Mouse (Mus musculus): ENCODE measurements around the gene Pinlyp. TPM values are rescaled to one million over a fixed set of nuclear protein-coding genes. Genes with fewer than 3 reads are reported as not detected.
"Not testable (repeated sequence)": the region's sequence is repeated elsewhere in the genome, so short reads cannot be mapped to it uniquely, and the experiment has no call there.

Gene Pinlyp
- total RNA-seq, 2 experiments from 2014 or later = not detected

- no peak for DNase-seq (ENCODE audit: low spot score)
These were observed 20.1 kb downstream of the Pinlyp start for GRCm38 (mm10) chr7:24525686-24526420.

GRCm38 (mm10) chr7:24524978-24525377, 20.9 kb downstream of the Pinlyp start:
- DNase-seq (ENCODE audit: low spot score) = no peak

GRCm38 (mm10) chr7:24523723-24524122, 22.2 kb downstream of the Pinlyp start:
- DNase-seq (ENCODE audit: low spot score) = no peak

GRCm38 (mm10) chr7:24522805-24523204, 23.1 kb downstream of the Pinlyp start:
- no peak for DNase-seq (ENCODE audit: low spot score)

GRCm38 (mm10) chr7:24520054-24520453, 25.9 kb downstream of the Pinlyp start:
- DNase-seq (ENCODE audit: low spot score) = not testable (repeated sequence)

- no peak for DNase-seq (ENCODE audit: low spot score)
These were observed 26.8 kb downstream of the Pinlyp start for GRCm38 (mm10) chr7:24519130-24519529.

GRCm38 (mm10) chr7:24517654-24518053, 28.3 kb downstream of the Pinlyp start:
- DNase-seq (ENCODE audit: low spot score) = no peak

- DNase-seq (ENCODE audit: low spot score) = no peak
These were observed 28.8 kb downstream of the Pinlyp start for GRCm38 (mm10) chr7:24517077-24517476.

- DNase-seq (ENCODE audit: low spot score) = not testable (repeated sequence)
These were observed 29.6 kb downstream of the Pinlyp start for GRCm38 (mm10) chr7:24516319-24516718.

GRCm38 (mm10) chr7:24512355-24512754, 33.6 kb downstream of the Pinlyp start, which contains the start of gene AC161166.1:
TSS of gene AC161166.1 (minus strand) at chr7:24512455.
- no peak for DNase-seq (ENCODE audit: low spot score)

GRCm38 (mm10) chr7:24507726-24508114, 38.2 kb downstream of the Pinlyp start:
- no peak for DNase-seq (ENCODE audit: low spot score)

- peak; percentile 86 for DNase-seq (ENCODE audit: low spot score)
These were observed 38.8 kb downstream of the Pinlyp start, which contains the start of gene Zfp428 for GRCm38 (mm10) chr7:24506838-24507725. TSS of gene Zfp428 (plus strand) at chr7:24507006.

- peak; percentile 44 for DNase-seq (ENCODE audit: low spot score)
These were observed 39.5 kb downstream of the Pinlyp start for GRCm38 (mm10) chr7:24506476-24506837.

GRCm38 (mm10) chr7:24506065-24506459, 39.9 kb downstream of the Pinlyp start:
- no peak for DNase-seq (ENCODE audit: low spot score)

- no peak for DNase-seq (ENCODE audit: low spot score)
These were observed 40.4 kb downstream of the Pinlyp start for GRCm38 (mm10) chr7:24505447-24506064.

GRCm38 (mm10) chr7:24504868-24505267, 41.0 kb downstream of the Pinlyp start:
- no peak for DNase-seq (ENCODE audit: low spot score)

- DNase-seq (ENCODE audit: low spot score) = no peak
These were observed 41.9 kb downstream of the Pinlyp start for GRCm38 (mm10) chr7:24504004-24504403.

- no peak for DNase-seq (ENCODE audit: low spot score)
These were observed 44.4 kb downstream of the Pinlyp start for GRCm38 (mm10) chr7:24501492-24501891.

GRCm38 (mm10) chr7:24500929-24501328, 45.0 kb downstream of the Pinlyp start:
- no peak for DNase-seq (ENCODE audit: low spot score)

- DNase-seq (ENCODE audit: low spot score) = no peak
These were observed 45.9 kb downstream of the Pinlyp start for GRCm38 (mm10) chr7:24499856-24500577.

Measured in gastrocnemius, adult 18-20 months (tissue).